Mouse (Mus musculus) midbrain, embryonic 16.5 days (tissue): ENCODE measurements around the gene Pgc. TPM values are rescaled to one million over a fixed set of nuclear protein-coding genes. Genes with fewer than 3 reads are reported as not detected.

Experiments
- ATAC-seq: fragments of 200-750 bp; cut with Nextera tagmentation; 2 replicates; pipeline ENCODE4 v1.8.0; 2017; ENCODE audit warnings: moderate TSS enrichment
- H3K27ac ChIP-seq: fragments of 300-500 bp; sonication (generic); 2 replicates; pipeline ENCODE4 v1.5.1; 2014; ENCODE audit warnings: mild to moderate bottlenecking, low read length, mixed read lengths
- H3K27me3 ChIP-seq: fragments of 300-500 bp; sonication (generic); 2 replicates; pipeline ENCODE4 v1.6.1; 2014; ENCODE audit warnings: low read depth, low read length, mixed read lengths; ENCODE audit not compliant: control insufficient read depth, insufficient read depth
- H3K36me3 ChIP-seq: fragments of 300-500 bp; sonication (generic); 2 replicates; pipeline ENCODE4 v1.6.1; 2014; ENCODE audit warnings: mild to moderate bottlenecking, low read length, moderate library complexity, mixed read lengths; ENCODE audit not compliant: control insufficient read depth, insufficient read depth
- H3K4me1 ChIP-seq: fragments of 300-500 bp; sonication (generic); 2 replicates; pipeline ENCODE4 v1.6.1; 2014; ENCODE audit warnings: mild to moderate bottlenecking, low read length, mixed read lengths; ENCODE audit not compliant: control insufficient read depth, insufficient read depth
- H3K4me2 ChIP-seq: fragments of 300-500 bp; sonication (generic); 2 replicates; pipeline ENCODE4 v1.6.1; 2014; ENCODE audit warnings: mild to moderate bottlenecking, low read length, mixed read lengths
- H3K4me3 ChIP-seq: fragments of 300-500 bp; sonication (generic); 2 replicates; pipeline ENCODE4 v1.5.1; 2014; ENCODE audit warnings: low read depth, mild to moderate bottlenecking, low read length, moderate library complexity, mixed read lengths
- H3K9ac ChIP-seq: fragments of 300-500 bp; sonication (generic); 2 replicates; pipeline ENCODE4 v1.6.1; 2014; ENCODE audit warnings: low read depth, low read length, mixed read lengths
- H3K9me3 ChIP-seq: fragments of 300-500 bp; sonication (generic); replicated peaks from 2 replicates; pipeline ENCODE4 v1.6.1; 2014; ENCODE audit warnings: mild to moderate bottlenecking, low read length, mixed read lengths; ENCODE audit not compliant: control insufficient read depth, poor library complexity, severe bottlenecking
- WGBS: fragments of 180-500 bp; shearing (Covaris S2); extraction: QIAGEN DNeasy Blood & Tissue Kit; methylation state at CpG from one replicate; pipeline ENCODE4 v1.1.7; 2014; 5-methylcytosine and 5-hydroxymethylcytosine counted together
- polyA plus RNA-seq: library from polyadenylated mRNA; unstranded; fragments of >200 nt; fragmentation: Nextera tagmentation; extraction: Ambion mirVana; gene quantifications from 2 replicates; pipeline ENCODE4 v1.2.1, GENCODE M21; 2015

Gene Pgc
- 0.13 TPM in 1 of 2 replicates, not detected in the other for polyA plus RNA-seq

GRCm38 (mm10) chr17:47726566-47726965 is at the start of gene Pgc:
Pgc (plus strand) TSS chr17:47726842.
- no peak within 1 kb of the TSS for H3K27ac ChIP-seq
- no peak within 1 kb of the TSS for H3K4me2 ChIP-seq
- no peak within 1 kb of the TSS for H3K4me3 ChIP-seq
- no peaks in the 10 kb centered on the region for H3K4me1 ChIP-seq
- H3K36me3 ChIP-seq, result no peaks in the 10 kb centered on the region
- H3K9ac ChIP-seq, result no peak within 1 kb of the TSS
- no peak for ATAC-seq
- WGBS, result 81% methylated on average over 11 of the region's 11 CpGs
- no peaks in the 10 kb centered on the region for H3K27me3 ChIP-seq
- H3K9me3 ChIP-seq, result no peaks in the 10 kb centered on the region

GRCm38 (mm10) chr17:47678238-47678637 is 48.4 kb upstream of the Pgc start:
- no peak overlapping the region for H3K4me3 ChIP-seq
- H3K4me2 ChIP-seq, result no peak overlapping the region
- no peaks in the 10 kb centered on the region for H3K27me3 ChIP-seq
- peaks cover 16% of the 10 kb centered on the region for H3K36me3 ChIP-seq
- no peak for ATAC-seq
- H3K27ac ChIP-seq, result no peak overlapping the region
- no peak overlapping the region for H3K9ac ChIP-seq
- 93% methylated on average over 5 of the region's 5 CpGs for WGBS
- H3K4me1 ChIP-seq, result peaks cover 4% of the 10 kb centered on the region; the same call in 1 of the 2 replicates
- no peaks in the 10 kb centered on the region for H3K9me3 ChIP-seq

DNA sequence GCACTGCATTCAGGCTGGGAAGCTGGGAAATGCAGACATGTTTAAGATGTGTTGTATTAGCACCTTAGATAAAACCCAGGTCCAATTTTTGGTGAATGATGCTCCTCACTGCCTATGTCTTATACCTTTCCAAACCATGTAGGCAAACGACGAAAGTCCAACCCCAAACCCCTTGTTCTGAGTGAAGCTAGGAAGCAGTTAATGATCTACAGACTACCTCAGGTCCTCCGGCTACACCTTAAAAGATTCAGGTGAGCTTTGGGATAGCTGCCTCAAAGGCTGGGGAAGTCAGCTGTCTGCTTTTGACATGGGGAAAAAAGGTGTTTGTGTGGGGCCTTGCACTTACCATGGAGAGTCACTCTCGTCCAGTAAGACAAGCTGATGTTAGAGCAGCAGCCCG is 47.9 kb upstream of the Pgc start:
- H3K4me3 ChIP-seq, result no peak overlapping the region
- H3K4me2 ChIP-seq, result no peak overlapping the region
- ATAC-seq, result no peak
- peaks cover 16% of the 10 kb centered on the region for H3K36me3 ChIP-seq
- H3K9me3 ChIP-seq, result no peaks in the 10 kb centered on the region
- H3K27me3 ChIP-seq, result no peaks in the 10 kb centered on the region
- no peak overlapping the region for H3K9ac ChIP-seq
- no peak overlapping the region for H3K27ac ChIP-seq
- H3K4me1 ChIP-seq, result peaks cover 4% of the 10 kb centered on the region; the same call in 1 of the 2 replicates
- 89% methylated on average over 5 of the region's 5 CpGs for WGBS

GRCm38 (mm10) chr17:47682836-47683235 is 43.8 kb upstream of the Pgc start:
- WGBS, result 88% methylated on average over 4 of the region's 4 CpGs
- Histone ChIP-seq H3K4me1 (peaks cover 14% of the 10 kb centered on the region), H3K27ac (no peak overlapping the region), H3K36me3 (peaks cover 20% of the 10 kb centered on the region), H3K4me2 (no peak overlapping the region), H3K4me3 (no peak overlapping the region), H3K9me3 (no peaks in the 10 kb centered on the region), H3K27me3 (no peaks in the 10 kb centered on the region), H3K9ac (no peak overlapping the region)
- no peak for ATAC-seq

DNA sequence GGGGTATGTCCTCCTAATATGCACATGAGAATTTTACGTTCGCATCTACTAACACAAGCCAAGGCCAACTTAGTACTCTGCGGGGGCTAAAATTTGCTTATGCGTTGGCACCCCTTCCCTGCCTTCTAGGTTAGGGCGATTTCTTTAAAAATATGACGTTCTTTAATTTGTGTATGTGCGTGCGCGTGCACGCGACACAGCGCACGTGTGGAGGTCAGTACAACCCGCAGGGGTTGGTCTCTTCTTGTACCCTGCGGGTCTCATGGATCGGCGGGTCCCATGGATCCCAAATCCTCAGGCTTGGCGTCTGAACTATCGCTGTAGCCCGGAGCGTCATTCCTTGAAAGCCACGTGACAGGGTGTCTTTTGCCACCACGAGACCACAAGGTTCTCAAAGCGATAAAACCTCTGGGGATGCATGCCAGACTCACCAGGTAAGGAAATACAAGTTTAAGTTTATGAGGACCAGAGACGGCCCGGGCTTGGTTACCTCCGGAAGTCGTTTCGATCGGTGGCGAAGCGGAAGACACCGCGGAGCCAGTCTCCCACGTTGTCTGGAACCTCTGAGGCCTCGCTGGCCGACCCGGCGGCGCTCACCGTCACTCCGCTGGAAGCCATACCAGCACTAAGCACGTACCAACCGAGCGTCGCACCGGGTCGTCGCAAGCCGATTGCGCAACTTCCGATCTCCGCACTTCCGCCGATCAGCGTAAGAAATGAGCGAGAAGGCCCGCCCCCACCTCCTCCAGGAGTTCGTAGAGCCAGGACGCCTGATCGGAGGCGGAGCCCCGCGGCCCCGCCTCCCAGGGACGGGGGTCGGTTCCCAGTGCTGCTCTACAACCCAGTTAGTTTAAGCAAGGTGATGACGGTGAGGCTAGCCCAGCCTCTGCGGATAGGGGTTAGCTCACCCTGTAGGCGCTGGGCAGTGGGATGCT is 39.0 kb upstream of the Pgc start:
- peak; percentile 88 for ATAC-seq
- peaks cover 25% of the 10 kb centered on the region for H3K4me1 ChIP-seq
- peak overlapping the region; percentile 84 for H3K27ac ChIP-seq
- WGBS, result 1% methylated on average over 70 of the region's 70 CpGs
- peak overlapping the region; percentile 85 for H3K4me3 ChIP-seq
- H3K9me3 ChIP-seq, result no peaks in the 10 kb centered on the region
- H3K27me3 ChIP-seq, result no peaks in the 10 kb centered on the region
- peak overlapping the region; percentile 97 for H3K4me2 ChIP-seq
- H3K36me3 ChIP-seq, result peaks cover 4% of the 10 kb centered on the region
- peak overlapping the region; percentile 90 for H3K9ac ChIP-seq

DNA sequence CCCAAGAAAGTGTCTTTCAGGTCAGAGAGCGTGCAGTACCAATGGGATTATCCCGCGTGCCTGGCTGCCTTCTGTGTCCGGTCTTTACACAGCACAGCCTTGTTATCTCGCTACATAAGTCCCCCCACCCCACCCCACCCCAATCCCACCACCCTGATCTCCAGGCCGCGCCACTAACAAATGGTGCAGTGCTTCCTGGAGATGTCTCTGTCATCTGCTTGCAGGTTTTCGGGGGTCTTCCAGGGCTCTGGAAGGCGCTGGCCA is 38.4 kb upstream of the Pgc start, which contains the start of gene Tomm6:
Tomm6 (minus strand) TSS at position 43 of the 264 bp plus-strand sequence.
- ATAC-seq, result no peak
- H3K36me3 ChIP-seq, result peaks cover 4% of the 10 kb centered on the region
- peaks cover 26% of the 10 kb centered on the region for H3K4me1 ChIP-seq
- H3K27ac ChIP-seq, result peak within 1 kb of the TSS; percentile 84
- H3K9me3 ChIP-seq, result no peaks in the 10 kb centered on the region
- WGBS, result under 1% methylated on average over 9 of the region's 9 CpGs
- peak within 1 kb of the TSS; percentile 97 for H3K4me2 ChIP-seq
- peak within 1 kb of the TSS; percentile 85 for H3K4me3 ChIP-seq
- peak within 1 kb of the TSS; percentile 90 for H3K9ac ChIP-seq
- H3K27me3 ChIP-seq, result no peaks in the 10 kb centered on the region

- Histone ChIP-seq H3K4me2 (peak within 1 kb of the TSS; percentile 97), H3K9ac (peak within 1 kb of the TSS; percentile 90), H3K27ac (peak within 1 kb of the TSS; percentile 84), H3K4me1 (peaks cover 27% of the 10 kb centered on the region), H3K27me3 (no peaks in the 10 kb centered on the region), H3K4me3 (peak within 1 kb of the TSS; percentile 85), H3K9me3 (no peaks in the 10 kb centered on the region), H3K36me3 (peaks cover 2% of the 10 kb centered on the region; the same call in 1 of the 2 replicates)
- ATAC-seq, result peak; percentile 77
- under 1% methylated on average over 58 of the region's 58 CpGs for WGBS
Measured at GRCm38 (mm10) chr17:47688608-47689575, 37.8 kb upstream of the Pgc start, which contains the start of gene Frs3. Frs3 (plus strand) TSS chr17:47689030.

- Histone ChIP-seq H3K4me1 (peaks cover 31% of the 10 kb centered on the region), H3K36me3 (no peaks in the 10 kb centered on the region), H3K9me3 (no peaks in the 10 kb centered on the region), H3K4me2 (peak overlapping the region; percentile 97), H3K27me3 (no peaks in the 10 kb centered on the region), H3K9ac (no peak overlapping the region), H3K4me3 (peak overlapping the region; percentile 85; the same call in 1 of the 2 replicates), H3K27ac (no peak overlapping the region)
- no peak for ATAC-seq
- 84% methylated on average over 8 of the region's 8 CpGs for WGBS
Measured at GRCm38 (mm10) chr17:47689894-47690293, 36.7 kb upstream of the Pgc start.
